Mouse (Mus musculus) ES-Bruce4 (cell line): ENCODE results near the gene Chsy1.

Experiments
- CTCF ChIP-seq: IDR thresholded peaks from one replicate; pipeline ENCODE4 v1.8.1; 2011; ENCODE audit warnings: low read depth, low read length
- EP300 ChIP-seq: IDR thresholded peaks from 2 replicates; pipeline ENCODE4 v1.6.1; 2011; ENCODE audit warnings: low read depth, low read length; ENCODE audit not compliant: insufficient read depth

DNA sequence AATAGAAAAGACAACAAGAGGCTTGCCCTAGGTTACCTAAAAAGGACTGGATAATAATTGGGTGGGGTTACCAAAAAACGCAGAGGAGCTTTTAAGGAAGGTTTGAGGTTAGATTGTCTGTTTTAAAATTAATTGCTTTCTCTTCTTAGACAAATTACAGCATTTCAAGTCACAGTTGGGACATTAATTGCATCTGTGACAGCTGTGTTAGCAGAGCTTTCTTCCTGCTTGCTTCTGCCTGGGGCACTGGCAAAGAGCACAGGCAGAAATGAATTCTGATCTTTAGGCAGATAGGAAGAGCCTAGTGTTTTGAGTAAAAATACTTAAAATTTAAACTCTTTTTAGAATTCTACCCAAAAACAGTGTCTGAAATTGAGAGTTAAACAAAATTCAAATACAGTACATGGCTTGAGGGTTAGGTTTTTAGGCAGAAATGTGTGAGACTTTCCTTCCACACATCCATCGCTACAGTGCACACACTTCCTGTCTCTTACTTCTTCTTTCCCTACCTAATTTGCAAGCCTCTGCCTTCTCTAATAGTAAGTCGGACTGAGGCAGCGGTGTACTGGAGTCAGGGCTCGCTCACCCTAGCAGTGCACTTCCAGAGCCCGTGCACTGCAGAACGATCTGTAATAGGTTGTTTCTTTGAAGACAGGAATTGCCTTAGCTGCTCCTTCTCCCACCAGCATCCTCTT, 11.5 kb downstream of the Chsy1 start:
- no peak for TF ChIP-seq CTCF
- no peak for TF ChIP-seq EP300
